Mouse (Mus musculus) urinary bladder, adult 18-20 months (tissue): ENCODE results near the gene Tcp11.

Experiments
- DNase-seq, 2 experiments: peaks; one replicate each; pipeline ENCODE4 v3.0.0; 2022; ENCODE audit warnings: low spot score in 2 of 2, mixed read lengths in 2 of 2

Gene Tcp11

GRCm38 (mm10) chr17:28040620-28041019 lies 39.8 kb downstream of the Tcp11 start:
- DNase-seq = no peak

GRCm38 (mm10) chr17:28036813-28037756 lies 43.4 kb downstream of the Tcp11 start:
- no peak for DNase-seq

- no peak for DNase-seq
These were observed 45.5 kb downstream of the Tcp11 start for GRCm38 (mm10) chr17:28034986-28035385.

GRCm38 (mm10) chr17:28033046-28033580 lies 47.3 kb downstream of the Tcp11 start:
- DNase-seq = no peak

- DNase-seq = no peak
These were observed 48.2 kb downstream of the Tcp11 start for GRCm38 (mm10) chr17:28032219-28032618.

GRCm38 (mm10) chr17:28031281-28031941 lies 49.0 kb downstream of the Tcp11 start:
- DNase-seq = no peak

GRCm38 (mm10) chr17:28030446-28030845 lies 50.0 kb downstream of the Tcp11 start:
- no peak for DNase-seq

GRCm38 (mm10) chr17:28029308-28029707 lies 51.1 kb downstream of the Tcp11 start:
- no peak for DNase-seq

GRCm38 (mm10) chr17:28028236-28028635 lies 52.2 kb downstream of the Tcp11 start:
- DNase-seq = no peak

- DNase-seq = no peak
These were observed 53.2 kb downstream of the Tcp11 start for GRCm38 (mm10) chr17:28027197-28027596.

- no peak for DNase-seq
These were observed 54.1 kb downstream of the Tcp11 start for GRCm38 (mm10) chr17:28026111-28026872.

GRCm38 (mm10) chr17:28025541-28025961 lies 54.9 kb downstream of the Tcp11 start:
- DNase-seq = no peak

GRCm38 (mm10) chr17:28022854-28023655 lies 57.4 kb downstream of the Tcp11 start:
- DNase-seq = no peak

- no peak for DNase-seq
These were observed 58.5 kb downstream of the Tcp11 start for GRCm38 (mm10) chr17:28021911-28022310.

- DNase-seq = no peak
These were observed 60.4 kb downstream of the Tcp11 start for GRCm38 (mm10) chr17:28019785-28020696.

- no peak for DNase-seq
These were observed 61.7 kb downstream of the Tcp11 start for GRCm38 (mm10) chr17:28018776-28019175.

GRCm38 (mm10) chr17:28018344-28018743 lies 62.1 kb downstream of the Tcp11 start:
- no peak for DNase-seq
